Mouse (Mus musculus): Measurements from ENCODE around the gene Cyp1a2. TPM values are rescaled to one million over a fixed set of nuclear protein-coding genes. Genes with fewer than 3 reads are reported as not detected.
"Not testable (repeated sequence)": the region's sequence is repeated elsewhere in the genome, so short reads cannot be mapped to it uniquely, and the experiment has no call there.

Cyp1a2 gene
- total RNA-seq (2015; ENCODE audit: low replicate concordance) (not detected in 2 replicates), total RNA-seq (2017; ENCODE audit: low replicate concordance) (not detected in 2 replicates)

GRCm38 (mm10) chr9:57683520-57683919, at the start of gene Cyp1a2:
Gene Cyp1a2 (minus strand): TSS chr9:57683703.
- no peak for ATAC-seq (replicated peaks; ENCODE audit: low FRiP score, poor library complexity, severe bottlenecking)

- ATAC-seq (replicated peaks; ENCODE audit: low FRiP score, poor library complexity, severe bottlenecking), result peak; percentile 80
Measured at GRCm38 (mm10) chr9:57728312-57728711, 44.8 kb upstream of the Cyp1a2 start.

DNA sequence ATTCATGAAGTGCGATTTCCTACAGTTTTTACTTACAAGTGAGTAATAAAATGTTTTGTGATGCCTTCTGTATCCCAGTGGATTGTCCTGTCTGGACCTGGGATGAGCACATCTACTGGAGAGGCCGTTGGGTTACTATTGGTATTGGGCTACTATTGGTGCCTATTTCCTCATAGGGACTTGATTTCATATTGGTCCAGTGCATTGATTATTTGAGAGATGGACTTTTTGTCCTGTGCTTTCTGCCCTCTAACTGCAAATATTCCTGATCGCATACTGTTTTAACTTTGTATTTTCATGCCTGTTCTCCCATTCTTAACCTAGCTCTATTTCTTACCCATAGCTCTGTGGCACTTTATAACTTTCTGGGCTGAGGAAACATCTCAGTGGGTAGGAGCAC, 41.2 kb upstream of the Cyp1a2 start:
- ATAC-seq (replicated peaks; ENCODE audit: low FRiP score, poor library complexity, severe bottlenecking), result no peak

DNA sequence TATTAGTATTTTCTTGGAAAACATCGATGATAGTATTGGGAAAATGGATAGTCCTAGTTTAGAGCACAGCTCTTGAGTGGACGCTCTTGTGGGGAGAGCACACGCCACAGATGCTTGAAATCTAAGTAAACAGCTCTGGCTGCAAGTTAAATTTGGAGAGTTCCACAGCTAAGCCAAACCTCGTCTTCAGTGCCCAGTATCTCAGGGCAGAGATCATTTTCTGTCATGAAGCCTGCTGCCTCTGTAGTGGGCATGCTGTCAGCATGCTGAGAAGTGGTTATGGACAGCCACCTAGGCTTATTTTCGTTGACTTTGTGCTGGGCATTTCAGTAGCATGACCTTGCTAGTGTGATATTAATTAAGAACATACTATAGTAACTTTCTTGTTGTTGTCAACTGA, 40.3 kb upstream of the Cyp1a2 start:
- no peak for ATAC-seq (replicated peaks; ENCODE audit: low FRiP score, poor library complexity, severe bottlenecking)

GRCm38 (mm10) chr9:57723315-57723715, 39.8 kb upstream of the Cyp1a2 start:
- ATAC-seq (replicated peaks; ENCODE audit: low FRiP score, poor library complexity, severe bottlenecking), result no peak

DNA sequence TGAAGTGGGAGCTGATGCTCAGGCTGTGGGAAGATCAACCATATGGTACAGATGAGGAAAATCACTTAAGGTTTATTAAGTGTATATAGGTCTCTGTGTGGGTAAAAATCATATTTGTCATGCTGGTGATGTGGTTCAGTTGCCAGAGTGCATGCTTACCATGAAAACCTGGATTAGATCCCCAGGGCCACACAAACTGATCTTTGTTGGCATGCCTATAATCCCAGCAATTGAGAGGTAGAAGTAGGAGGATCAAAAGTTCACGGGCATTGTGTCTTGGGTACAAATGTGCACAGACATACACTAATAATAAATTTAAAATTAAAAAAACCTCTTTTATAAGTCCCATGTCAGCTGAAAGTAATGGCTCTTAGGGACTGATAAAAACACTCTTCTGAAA, 38.9 kb upstream of the Cyp1a2 start:
- no peak for ATAC-seq (replicated peaks; ENCODE audit: low FRiP score, poor library complexity, severe bottlenecking)

DNA sequence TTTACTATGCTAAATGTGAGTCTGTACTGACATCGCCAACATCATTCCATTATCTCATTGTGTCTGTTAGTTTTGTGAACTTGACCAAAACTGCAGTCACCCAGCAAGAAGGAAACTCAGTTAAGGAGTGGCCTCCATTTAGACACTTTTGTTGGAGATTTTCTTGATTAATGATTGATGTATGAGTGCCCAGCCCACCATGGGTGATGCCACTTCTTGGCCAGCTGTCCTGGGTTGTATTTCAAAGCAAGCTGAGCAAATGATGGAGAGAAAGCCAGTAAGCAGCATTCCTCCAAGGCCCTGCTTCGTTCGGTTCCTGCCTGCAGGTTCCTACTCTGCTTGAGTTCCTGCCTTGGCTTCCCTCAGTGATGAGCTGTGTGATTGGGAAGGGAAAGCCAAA, 37.2 kb upstream of the Cyp1a2 start:
- ATAC-seq (replicated peaks; ENCODE audit: low FRiP score, poor library complexity, severe bottlenecking), result no peak

DNA sequence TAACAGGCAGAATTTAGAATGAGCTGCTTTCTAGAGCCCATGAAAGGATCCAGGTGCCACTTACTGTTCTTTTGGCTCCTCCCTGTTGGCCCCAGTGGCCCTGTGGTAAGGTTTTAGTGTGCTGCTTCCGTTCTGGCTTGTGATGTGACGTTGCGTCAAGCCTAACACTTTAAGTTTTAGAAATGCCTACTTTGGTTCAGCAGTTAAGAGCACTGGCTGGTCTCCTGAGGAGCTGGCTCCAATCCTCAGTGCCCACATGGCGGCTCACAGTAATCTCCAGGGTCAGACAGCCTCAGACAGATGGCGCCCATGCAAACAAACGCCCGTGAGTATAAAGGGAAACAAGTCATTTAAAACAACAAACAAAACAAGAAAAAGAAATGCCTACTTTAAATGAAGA, 34.9 kb upstream of the Cyp1a2 start:
- no peak for ATAC-seq (replicated peaks; ENCODE audit: low FRiP score, poor library complexity, severe bottlenecking)

DNA sequence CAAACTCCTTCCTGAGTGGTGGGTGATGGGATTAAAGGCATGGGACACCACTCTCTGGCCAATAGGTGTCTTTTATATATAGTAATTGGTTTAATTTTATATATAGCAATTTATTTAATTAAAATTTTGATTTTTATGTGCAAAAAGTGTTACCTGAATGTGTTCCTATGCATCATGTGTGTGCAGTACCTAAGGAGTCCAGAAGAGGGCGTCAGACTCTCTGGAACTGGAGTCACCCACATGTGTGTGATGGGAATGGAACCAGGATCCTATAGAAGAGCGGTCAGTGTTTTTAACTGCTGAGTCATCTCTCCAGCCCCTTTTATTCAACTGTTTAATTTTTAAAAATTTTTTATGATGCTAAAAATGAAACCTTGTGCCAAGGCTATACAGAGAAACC, 28.7 kb upstream of the Cyp1a2 start:
- ATAC-seq (replicated peaks; ENCODE audit: low FRiP score, poor library complexity, severe bottlenecking), result no peak

DNA sequence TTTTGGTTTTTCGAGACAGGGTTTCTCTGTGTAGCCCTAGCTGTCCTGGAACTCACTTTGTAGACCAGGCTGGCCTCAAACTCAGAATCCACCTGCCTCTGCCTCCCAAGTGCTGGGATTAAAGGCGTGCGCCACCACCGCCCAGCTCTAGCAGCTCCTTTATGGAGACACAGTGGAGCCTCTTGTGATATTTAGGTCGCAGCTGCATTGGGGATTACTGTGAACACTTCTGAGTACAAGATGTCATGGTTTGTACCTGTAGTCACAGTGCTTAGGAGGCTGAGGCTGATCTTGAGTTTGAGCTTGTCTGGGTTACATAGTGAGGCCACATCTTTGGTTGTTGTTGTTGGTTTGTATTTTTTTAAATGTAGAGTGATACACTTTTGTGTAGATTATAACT, 26.7 kb upstream of the Cyp1a2 start:
- ATAC-seq (replicated peaks; ENCODE audit: low FRiP score, poor library complexity, severe bottlenecking), result not testable (repeated sequence)

DNA sequence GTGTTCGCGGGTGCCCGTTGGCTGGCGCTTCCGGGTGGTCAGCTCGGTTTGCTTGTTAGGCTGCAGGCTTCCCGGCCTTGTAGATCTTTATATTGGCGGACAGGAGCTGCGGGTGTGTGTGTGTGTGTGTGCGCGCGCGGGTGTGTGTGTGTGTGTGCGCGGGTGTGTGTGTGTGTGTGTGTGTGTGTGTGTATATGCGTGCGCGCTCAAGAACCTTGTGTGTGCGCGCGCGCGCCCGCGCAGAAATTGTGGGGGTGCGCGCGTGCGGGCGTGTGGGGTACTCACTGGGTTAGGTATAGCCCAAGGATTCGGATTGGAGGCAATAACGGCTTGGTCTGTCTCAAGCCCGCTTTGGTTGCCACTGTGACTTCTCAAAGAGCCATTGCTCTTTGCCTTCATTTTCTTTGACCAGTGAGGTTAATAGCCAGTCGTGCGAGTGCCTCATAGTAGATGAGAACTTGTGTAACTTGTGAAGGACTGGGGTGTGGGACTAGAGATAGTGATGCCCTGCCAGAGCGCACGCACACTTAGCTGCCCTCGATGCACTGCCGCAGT, 25.3 kb upstream of the Cyp1a2 start:
- ATAC-seq (replicated peaks; ENCODE audit: low FRiP score, poor library complexity, severe bottlenecking), result peak; percentile 69

GRCm38 (mm10) chr9:57708068-57708719, 24.7 kb upstream of the Cyp1a2 start, which contains the start of gene Edc3:
Gene Edc3 (plus strand): TSS chr9:57708540.
- peak; percentile 93 for ATAC-seq (replicated peaks; ENCODE audit: low FRiP score, poor library complexity, severe bottlenecking)

GRCm38 (mm10) chr9:57706496-57706895, 23.0 kb upstream of the Cyp1a2 start:
- no peak for ATAC-seq (replicated peaks; ENCODE audit: low FRiP score, poor library complexity, severe bottlenecking)

DNA sequence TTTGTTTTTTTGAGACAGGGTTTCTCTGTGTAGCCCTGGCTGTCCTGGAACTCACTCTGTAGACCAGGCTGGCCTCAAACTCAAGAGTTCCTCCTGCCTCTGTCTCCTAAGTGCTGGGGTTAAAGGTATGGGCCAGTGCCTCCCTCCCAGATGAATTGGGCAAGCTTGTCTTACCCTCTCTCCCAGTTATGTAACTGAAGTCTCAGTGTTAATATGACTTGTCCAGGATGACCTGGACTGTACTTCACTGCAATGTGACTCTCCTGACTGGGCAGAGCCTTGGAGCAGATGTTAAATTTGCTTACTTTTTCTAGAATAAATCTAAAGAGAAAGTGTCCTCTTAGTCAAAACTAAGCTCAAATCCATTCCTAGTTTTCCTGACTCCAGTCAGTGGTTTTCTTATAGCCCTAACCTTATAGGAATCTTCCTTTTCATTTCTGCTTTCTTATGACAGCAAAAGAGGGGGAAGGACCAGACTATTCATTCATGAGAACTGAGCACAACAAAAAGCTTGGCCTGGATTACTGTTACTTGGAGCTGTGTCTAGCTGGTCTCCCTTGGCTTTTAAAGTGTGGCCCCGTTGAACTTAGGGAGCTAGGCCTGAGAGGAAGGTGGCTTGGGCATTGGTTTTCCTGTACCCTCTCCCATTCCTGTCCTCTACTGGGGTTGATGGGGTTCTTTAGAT, 15.1 kb upstream of the Cyp1a2 start:
- no peak for ATAC-seq (replicated peaks; ENCODE audit: low FRiP score, poor library complexity, severe bottlenecking)

DNA sequence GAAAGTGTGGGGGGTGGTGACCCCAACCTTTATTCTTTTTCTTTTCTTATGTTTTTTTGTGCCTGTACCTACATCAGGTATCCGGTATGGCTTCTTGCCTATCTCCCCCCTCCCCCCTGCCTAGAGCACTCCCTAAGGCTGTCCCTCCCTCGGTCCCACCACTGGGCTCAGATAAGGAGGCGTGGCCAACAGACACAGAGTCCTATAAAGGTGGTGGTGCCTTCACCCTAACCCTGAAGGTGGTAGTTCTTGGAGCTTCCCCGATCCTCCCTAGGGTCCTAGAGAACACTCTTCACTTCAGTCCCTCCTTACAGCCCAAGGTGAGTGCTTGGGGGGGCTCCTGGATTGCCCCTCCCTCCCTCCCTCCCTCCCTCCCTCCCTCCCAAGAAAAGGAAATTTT, 13.9 kb upstream of the Cyp1a2 start:
- no peak for ATAC-seq (replicated peaks; ENCODE audit: low FRiP score, poor library complexity, severe bottlenecking)

GRCm38 (mm10) chr9:57696380-57697285, 13.1 kb upstream of the Cyp1a2 start:
- no peak for ATAC-seq (replicated peaks; ENCODE audit: low FRiP score, poor library complexity, severe bottlenecking)

DNA sequence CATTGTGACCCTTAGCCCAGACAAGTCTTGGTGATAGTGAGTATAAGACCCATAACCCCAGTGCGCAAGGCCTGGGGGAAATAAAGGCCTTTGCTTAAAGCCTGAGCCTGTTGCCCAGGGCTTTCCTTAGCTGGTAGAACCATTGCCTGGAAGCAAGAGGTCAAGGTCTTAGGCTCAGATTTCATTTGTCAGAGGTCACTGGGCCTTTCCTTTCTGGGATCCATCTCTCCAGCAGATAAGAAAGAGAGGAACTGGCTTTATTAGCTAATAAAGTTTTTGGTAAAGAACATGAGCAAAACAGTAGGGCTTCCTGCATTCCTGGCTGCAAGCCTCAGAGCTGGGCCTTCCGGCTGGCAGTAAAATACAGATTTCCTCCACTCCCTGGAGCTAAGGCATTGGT, 10.6 kb upstream of the Cyp1a2 start:
- no peak for ATAC-seq (replicated peaks; ENCODE audit: low FRiP score, poor library complexity, severe bottlenecking)

DNA sequence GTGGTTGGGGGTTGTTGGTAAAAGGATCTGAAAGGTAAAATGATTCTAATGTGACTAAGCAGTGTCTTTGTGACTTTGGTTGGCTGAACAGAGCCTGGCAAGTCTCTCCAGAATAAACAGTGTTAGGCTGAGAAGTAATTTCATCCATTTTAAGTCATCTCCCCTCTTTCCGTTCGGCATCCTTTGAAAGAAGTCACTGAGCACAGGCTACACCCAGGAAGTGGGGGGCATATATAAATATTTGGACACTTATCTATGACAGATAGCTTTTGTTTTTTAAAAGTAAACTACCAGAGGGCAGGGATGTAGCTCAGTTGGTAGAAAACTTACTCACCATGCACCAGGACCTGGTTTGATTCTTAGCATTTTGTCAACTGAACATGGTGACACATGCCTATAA, 5.1 kb upstream of the Cyp1a2 start:
- ATAC-seq (replicated peaks; ENCODE audit: low FRiP score, poor library complexity, severe bottlenecking), result no peak

DNA sequence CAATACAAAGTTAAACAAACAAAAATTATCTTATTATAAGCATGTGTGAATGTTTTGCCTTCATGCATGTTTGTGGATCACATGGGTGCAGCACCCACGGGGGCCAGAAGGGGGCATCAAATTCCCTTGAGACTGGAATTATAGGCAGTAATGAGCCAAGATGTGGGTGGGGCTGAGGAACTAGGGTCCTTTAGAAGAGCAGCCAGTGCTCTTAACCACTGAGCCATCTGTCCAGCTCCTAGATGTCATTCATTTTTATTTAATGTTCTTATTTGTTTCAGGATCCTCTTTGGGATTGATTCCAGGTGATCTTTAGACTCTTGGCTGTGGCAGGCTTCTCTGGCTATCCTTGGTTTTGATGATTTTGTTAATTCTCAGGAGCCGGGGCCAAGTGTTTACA, 4.7 kb upstream of the Cyp1a2 start:
- no peak for ATAC-seq (replicated peaks; ENCODE audit: low FRiP score, poor library complexity, severe bottlenecking)

- ATAC-seq (replicated peaks; ENCODE audit: low FRiP score, poor library complexity, severe bottlenecking), result no peak; the same call in 1 of the 2 replicates
Measured at GRCm38 (mm10) chr9:57687751-57688150, 4.2 kb upstream of the Cyp1a2 start, which contains the start of gene Cyp1a1. Gene Cyp1a1 (plus strand): TSS chr9:57687928.
